Comparison of ENCODE assay signal across 16 mouse cellular contexts in genomic region chr9:7940075-7940474, GRCm38 (mm10).
"Had no signal": no experiment of that assay in that cellular context is flagged by ENCODE, and none has a peak within 500 bp of the region (broad histone marks: within the 10 kb centered on the region; RNA-seq: fewer than 3 reads in every experiment).

No protein-coding gene starts in this region.

- H3K4me1 ChIP-seq: neural tube, embryonic 13.5 days; neural tube, embryonic 15.5 days; stomach, embryonic 15.5 days had no signal

- H3K9ac ChIP-seq: neural tube, embryonic 13.5 days; neural tube, embryonic 15.5 days; stomach, embryonic 15.5 days had no signal

- DNase-seq: retina, postnatal 1 day; right cerebral cortex, adult 18-20 months; right cerebral cortex, postnatal 14 days; right cerebral cortex, postnatal 25 days; right cerebral cortex, postnatal 4 days; spleen, adult 18-20 months; thymus, adult 18-20 months; thymus, adult 2 months; thymus, postnatal 14 days; thymus, postnatal 25 days; thymus, postnatal 36 days; thymus, postnatal 4 days had no signal

- H3K4me3 ChIP-seq: neural tube, embryonic 13.5 days; neural tube, embryonic 15.5 days; stomach, embryonic 15.5 days had no signal

- H3K9me3 ChIP-seq: neural tube, embryonic 13.5 days; neural tube, embryonic 15.5 days; stomach, embryonic 15.5 days had no signal

- H3K27me3 ChIP-seq: neural tube, embryonic 13.5 days; neural tube, embryonic 15.5 days; stomach, embryonic 15.5 days had no signal

- H3K4me2 ChIP-seq: neural tube, embryonic 13.5 days; neural tube, embryonic 15.5 days; stomach, embryonic 15.5 days had no signal

- H3K27ac ChIP-seq: neural tube, embryonic 13.5 days; neural tube, embryonic 15.5 days; stomach, embryonic 15.5 days; stomach, postnatal 0 days had no signal
